Mouse (Mus musculus) liver, embryonic 16.5 days (tissue): Measurements from ENCODE around the gene Repin1. TPM values are rescaled to one million over a fixed set of nuclear protein-coding genes. Genes with fewer than 3 reads are reported as not detected.

ENCODE experiments used
- ATAC-seq: fragments of 200-750 bp; cut with Nextera tagmentation; 2 replicates; pipeline ENCODE4 v1.8.0; 2017; ENCODE audit warnings: low read depth, mild to moderate bottlenecking, moderate number of reproducible peaks, moderate library complexity
- H3K27ac ChIP-seq: fragments of 300-500 bp; sonication (generic); 2 replicates; pipeline ENCODE4 v1.5.1; 2014; ENCODE audit warnings: mild to moderate bottlenecking, low read length
- H3K27me3 ChIP-seq: fragments of 300-500 bp; sonication (generic); 2 replicates; pipeline ENCODE4 v1.6.1; 2014; ENCODE audit warnings: low read depth, low read length, mixed read lengths; ENCODE audit not compliant: control insufficient read depth, insufficient read depth
- H3K36me3 ChIP-seq: fragments of 300-500 bp; sonication (generic); 2 replicates; pipeline ENCODE4 v1.6.1; 2014; ENCODE audit warnings: mild to moderate bottlenecking; ENCODE audit not compliant: control insufficient read depth, insufficient read depth
- H3K4me1 ChIP-seq: fragments of 300-500 bp; sonication (generic); 2 replicates; pipeline ENCODE4 v1.6.1; 2014; ENCODE audit warnings: low read depth, low read length, mixed read lengths; ENCODE audit not compliant: control insufficient read depth
- H3K4me2 ChIP-seq: fragments of 300-500 bp; sonication (generic); 2 replicates; pipeline ENCODE4 v1.6.1; 2014; ENCODE audit warnings: low read depth, low read length, mixed read lengths
- H3K4me3 ChIP-seq: fragments of 300-500 bp; sonication (generic); 2 replicates; pipeline ENCODE4 v1.5.1; 2014; ENCODE audit warnings: low read depth, mild to moderate bottlenecking, low read length
- H3K9ac ChIP-seq: fragments of 300-500 bp; sonication (generic); 2 replicates; pipeline ENCODE4 v1.6.1; 2014; ENCODE audit warnings: low read depth, low read length
- H3K9me3 ChIP-seq: fragments of 300-500 bp; sonication (generic); replicated peaks from 2 replicates; pipeline ENCODE4 v1.6.1; 2016; ENCODE audit warnings: low read length; ENCODE audit not compliant: control insufficient read depth
- WGBS: fragments of 180-500 bp; shearing (Covaris S2); extraction: QIAGEN DNeasy Blood & Tissue Kit; methylation state at CpG from one replicate; pipeline ENCODE4 v1.1.7; 2014; ENCODE audit not compliant: insufficient replicate concordance; 5-methylcytosine and 5-hydroxymethylcytosine counted together
- polyA plus RNA-seq: library from polyadenylated mRNA; unstranded; fragments of >200 nt; fragmentation: Nextera tagmentation; extraction: Ambion mirVana; gene quantifications from 2 replicates; pipeline ENCODE4 v1.2.1, GENCODE M21; 2015

Repin1 gene
- polyA plus RNA-seq, 1 experiment from 2014 or later, result 14.0 TPM

DNA sequence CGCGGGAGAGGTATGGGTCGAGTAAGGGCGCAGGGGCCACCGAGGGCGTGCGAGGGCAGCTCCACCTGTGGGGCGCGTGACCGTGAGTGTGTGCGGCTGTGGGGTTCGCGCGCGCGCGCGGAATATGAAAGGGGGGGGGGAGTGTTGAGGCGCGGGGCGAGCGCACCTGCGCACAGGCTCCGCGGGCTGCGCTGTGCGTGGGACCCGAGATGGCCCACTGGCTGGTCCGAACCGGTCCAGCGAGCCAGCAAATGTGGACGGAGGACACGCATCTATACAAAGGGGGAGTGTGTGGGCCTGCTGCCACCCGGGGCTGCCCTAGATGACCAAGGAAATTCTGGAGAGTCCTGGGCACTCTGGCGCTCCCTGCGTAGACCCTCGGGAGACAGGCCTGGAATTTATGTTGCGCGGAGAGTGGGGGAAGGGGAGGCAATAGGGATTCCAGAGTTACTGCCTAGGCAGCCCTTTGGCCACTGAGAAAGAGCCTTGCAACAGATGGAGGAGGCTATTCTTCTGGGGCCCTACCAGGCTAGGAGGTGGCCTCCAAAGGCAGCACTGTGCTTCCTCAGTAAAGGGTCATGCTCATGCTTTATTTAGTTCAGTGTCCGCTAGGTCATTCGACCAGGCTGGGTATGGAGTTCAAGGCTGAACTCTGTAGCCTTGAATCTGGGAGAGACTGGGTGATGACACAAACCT lies 508 bp downstream of the Repin1 start:
- peak; percentile 11; the same call in 1 of the 2 replicates for ATAC-seq
- Histone ChIP-seq H3K4me1 (peaks cover 9% of the 10 kb centered on the region), H3K27ac (peak overlapping the region; percentile 76), H3K36me3 (peaks cover 23% of the 10 kb centered on the region), H3K9me3 (no peaks in the 10 kb centered on the region), H3K27me3 (no peaks in the 10 kb centered on the region), H3K4me2 (peak overlapping the region; percentile 69), H3K4me3 (peak overlapping the region; percentile 70), H3K9ac (peak overlapping the region; percentile 70)
- WGBS, result 1% methylated on average over 34 of the region's 41 CpGs

GRCm38 (mm10) chr6:48595278-48595677 lies 1.6 kb downstream of the Repin1 start:
- no peaks in the 10 kb centered on the region for H3K9me3 ChIP-seq
- H3K9ac ChIP-seq, result peak overlapping the region; percentile 70; the same call in 1 of the 2 replicates
- H3K4me1 ChIP-seq, result peaks cover 9% of the 10 kb centered on the region
- WGBS, result 33% methylated on average over 1 of the region's 1 CpGs
- no peaks in the 10 kb centered on the region for H3K27me3 ChIP-seq
- H3K4me2 ChIP-seq, result peak overlapping the region; percentile 69
- H3K27ac ChIP-seq, result 0 out of 2 replicates have a peak overlapping the region, but pooled peaks have one; percentile 9
- peaks cover 23% of the 10 kb centered on the region for H3K36me3 ChIP-seq
- ATAC-seq, result no peak
- peak overlapping the region; percentile 70 for H3K4me3 ChIP-seq

- H3K4me1 ChIP-seq, result peaks cover 17% of the 10 kb centered on the region
- no peaks in the 10 kb centered on the region for H3K9me3 ChIP-seq
- WGBS, result 87% methylated on average over 45 of the region's 45 CpGs
- no peak overlapping the region for H3K27ac ChIP-seq
- H3K4me3 ChIP-seq, result no peak overlapping the region
- H3K27me3 ChIP-seq, result no peaks in the 10 kb centered on the region
- peaks cover 23% of the 10 kb centered on the region for H3K36me3 ChIP-seq
- no peak for ATAC-seq
- no peak overlapping the region for H3K4me2 ChIP-seq
- no peak overlapping the region for H3K9ac ChIP-seq
These were observed 3.0 kb downstream of the Repin1 start for GRCm38 (mm10) chr6:48596545-48597232.

DNA sequence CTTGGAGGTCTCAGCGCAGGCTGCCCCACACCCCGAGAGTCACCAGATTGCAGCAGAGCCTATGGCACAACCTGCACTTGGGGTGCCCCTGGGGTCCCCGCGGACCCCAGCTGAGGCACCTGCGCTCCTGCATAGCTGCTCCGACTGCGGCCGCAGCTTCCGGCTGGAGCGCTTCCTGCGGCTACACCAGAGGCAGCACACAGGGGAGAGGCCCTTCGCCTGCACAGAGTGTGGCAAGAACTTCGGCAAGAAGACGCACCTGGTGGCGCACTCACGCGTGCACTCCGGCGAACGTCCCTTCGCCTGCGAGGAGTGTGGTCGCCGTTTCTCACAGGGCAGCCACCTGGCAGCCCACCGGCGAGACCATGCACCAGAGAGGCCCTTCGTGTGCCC lies 3.5 kb downstream of the Repin1 start:
- Histone ChIP-seq H3K4me2 (no peak overlapping the region), H3K36me3 (peaks cover 23% of the 10 kb centered on the region), H3K27ac (no peak overlapping the region), H3K4me3 (no peak overlapping the region), H3K27me3 (no peaks in the 10 kb centered on the region), H3K9ac (no peak overlapping the region), H3K9me3 (no peaks in the 10 kb centered on the region), H3K4me1 (peaks cover 18% of the 10 kb centered on the region)
- 91% methylated on average over 27 of the region's 27 CpGs for WGBS
- ATAC-seq, result no peak

GRCm38 (mm10) chr6:48600594-48600993 lies 6.9 kb downstream of the Repin1 start:
- H3K4me3 ChIP-seq, result no peak overlapping the region
- H3K9ac ChIP-seq, result no peak overlapping the region
- H3K4me2 ChIP-seq, result no peak overlapping the region
- peaks cover 23% of the 10 kb centered on the region for H3K36me3 ChIP-seq
- WGBS, result 59% methylated on average over 1 of the region's 1 CpGs
- ATAC-seq, result no peak
- H3K4me1 ChIP-seq, result peaks cover 16% of the 10 kb centered on the region
- H3K27me3 ChIP-seq, result no peaks in the 10 kb centered on the region
- H3K9me3 ChIP-seq, result no peaks in the 10 kb centered on the region
- no peak overlapping the region for H3K27ac ChIP-seq

GRCm38 (mm10) chr6:48601271-48602079 lies 7.8 kb downstream of the Repin1 start, which contains the start of gene Zfp775:
TSS of gene Zfp775 (plus strand) at chr6:48602063.
- H3K4me1 ChIP-seq, result peaks cover 16% of the 10 kb centered on the region
- peak within 1 kb of the TSS; percentile 77 for H3K27ac ChIP-seq
- H3K27me3 ChIP-seq, result no peaks in the 10 kb centered on the region
- peak within 1 kb of the TSS; percentile 63 for H3K9ac ChIP-seq
- peak within 1 kb of the TSS; percentile 67 for H3K4me3 ChIP-seq
- peaks cover 18% of the 10 kb centered on the region for H3K36me3 ChIP-seq
- peak within 1 kb of the TSS; percentile 92 for H3K4me2 ChIP-seq
- ATAC-seq, result peak; percentile 99
- no peaks in the 10 kb centered on the region for H3K9me3 ChIP-seq
- 4% methylated on average over 42 of the region's 42 CpGs for WGBS

DNA sequence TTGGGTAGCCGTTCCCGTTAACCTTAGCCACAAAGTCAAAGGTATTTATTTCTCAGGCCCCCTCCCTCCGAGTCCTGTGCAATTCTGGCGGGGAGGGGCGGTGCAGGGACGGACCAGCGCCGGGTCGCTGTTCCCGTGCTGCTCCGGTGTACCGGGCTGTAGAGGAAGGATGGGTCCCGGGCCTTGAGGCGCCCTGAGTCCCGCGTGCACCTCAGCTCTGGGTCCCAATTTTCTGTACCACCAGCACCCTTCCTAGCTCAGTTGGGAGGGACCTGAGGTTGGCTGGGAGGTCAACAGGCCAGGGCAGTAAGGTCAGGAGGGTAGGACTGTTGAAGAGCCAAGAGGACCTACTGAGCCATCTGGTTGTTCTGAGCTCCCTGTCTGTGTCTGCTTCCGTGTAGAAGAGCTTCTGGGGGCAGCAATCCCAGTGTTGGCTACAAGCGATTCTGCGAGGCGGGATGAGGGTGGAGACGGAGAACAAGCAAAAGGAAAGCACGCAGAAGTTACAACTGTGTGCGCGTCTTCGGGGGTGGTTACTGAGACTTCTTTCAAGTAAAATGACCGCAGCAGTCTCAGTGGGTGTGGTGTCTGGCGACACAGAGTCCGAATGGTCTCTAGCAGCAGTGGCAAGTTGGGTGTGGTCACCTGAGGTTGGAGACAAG lies 8.5 kb downstream of the Repin1 start:
- no peak; the same call in 1 of the 2 replicates for ATAC-seq
- Histone ChIP-seq H3K27me3 (no peaks in the 10 kb centered on the region), H3K9ac (peak overlapping the region; percentile 62), H3K4me2 (peak overlapping the region; percentile 92), H3K4me3 (peak overlapping the region; percentile 67), H3K36me3 (peaks cover 10% of the 10 kb centered on the region), H3K27ac (peak overlapping the region; percentile 77), H3K4me1 (peaks cover 16% of the 10 kb centered on the region), H3K9me3 (no peaks in the 10 kb centered on the region)
- under 1% methylated on average over 28 of the region's 28 CpGs for WGBS

DNA sequence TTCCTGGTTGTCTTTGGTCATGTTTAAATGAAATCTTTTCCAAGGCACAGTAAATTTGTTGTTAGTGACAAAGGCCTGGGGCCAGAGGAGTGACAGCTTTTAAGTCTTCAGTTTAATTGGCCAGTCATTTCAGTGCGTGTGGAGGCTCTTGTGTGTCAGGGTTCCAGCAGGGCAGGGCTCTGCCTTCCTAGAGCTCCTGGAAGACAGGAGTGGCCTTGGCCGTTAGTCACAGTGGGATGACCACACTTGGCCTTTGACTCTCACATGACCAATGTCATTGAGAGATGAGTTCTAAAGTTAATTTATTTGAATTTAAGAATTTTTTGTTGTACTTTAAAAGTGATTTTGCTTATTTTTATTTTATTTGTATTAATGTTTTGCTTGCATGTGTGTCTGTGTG lies 14.4 kb downstream of the Repin1 start:
- ATAC-seq, result no peak
- no peak overlapping the region for H3K27ac ChIP-seq
- 76% methylated on average over 2 of the region's 2 CpGs for WGBS
- no peak overlapping the region for H3K9ac ChIP-seq
- no peaks in the 10 kb centered on the region for H3K36me3 ChIP-seq
- H3K4me1 ChIP-seq, result no peaks in the 10 kb centered on the region; the same call in 1 of the 2 replicates
- H3K4me2 ChIP-seq, result no peak overlapping the region
- H3K9me3 ChIP-seq, result no peaks in the 10 kb centered on the region
- H3K27me3 ChIP-seq, result no peaks in the 10 kb centered on the region
- no peak overlapping the region for H3K4me3 ChIP-seq
